Mouse (Mus musculus) mesoderm, embryonic 11.5 days (tissue): ENCODE data around the gene Actr5.
A peak's percentile ranks its signal among the peaks of the same experiment; 100 is the strongest.

Source experiments
- DNase-seq: peaks from one replicate; pipeline ENCODE4 v3.0.0-alpha.2; 2012; ENCODE audit warnings: low read depth, low spot score

The Actr5 gene

GRCm38 (mm10) chr2:158613541-158614417 is 10.9 kb upstream of the Actr5 start:
- DNase-seq, result peak; percentile 83

DNA sequence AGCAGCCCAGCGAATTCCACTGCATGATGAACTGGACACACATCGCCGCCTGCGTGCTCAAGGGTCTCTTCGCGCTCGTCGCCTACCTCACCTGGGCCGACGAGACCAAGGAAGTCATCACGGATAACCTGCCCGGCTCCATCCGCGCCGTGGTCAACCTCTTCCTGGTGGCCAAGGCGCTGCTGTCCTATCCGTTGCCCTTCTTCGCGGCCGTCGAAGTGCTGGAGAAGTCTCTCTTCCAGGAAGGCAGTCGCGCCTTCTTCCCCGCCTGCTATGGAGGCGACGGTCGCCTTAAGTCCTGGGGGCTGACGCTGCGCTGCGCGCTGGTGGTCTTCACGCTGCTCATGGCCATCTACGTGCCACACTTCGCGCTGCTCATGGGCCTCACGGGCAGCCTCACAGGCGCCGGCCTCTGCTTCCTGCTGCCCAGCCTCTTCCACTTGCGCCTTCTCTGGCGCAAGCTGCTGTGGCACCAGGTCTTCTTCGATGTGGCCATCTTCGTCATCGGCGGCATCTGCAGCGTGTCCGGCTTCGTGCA is 10.2 kb upstream of the Actr5 start:
- DNase-seq, result no peak

DNA sequence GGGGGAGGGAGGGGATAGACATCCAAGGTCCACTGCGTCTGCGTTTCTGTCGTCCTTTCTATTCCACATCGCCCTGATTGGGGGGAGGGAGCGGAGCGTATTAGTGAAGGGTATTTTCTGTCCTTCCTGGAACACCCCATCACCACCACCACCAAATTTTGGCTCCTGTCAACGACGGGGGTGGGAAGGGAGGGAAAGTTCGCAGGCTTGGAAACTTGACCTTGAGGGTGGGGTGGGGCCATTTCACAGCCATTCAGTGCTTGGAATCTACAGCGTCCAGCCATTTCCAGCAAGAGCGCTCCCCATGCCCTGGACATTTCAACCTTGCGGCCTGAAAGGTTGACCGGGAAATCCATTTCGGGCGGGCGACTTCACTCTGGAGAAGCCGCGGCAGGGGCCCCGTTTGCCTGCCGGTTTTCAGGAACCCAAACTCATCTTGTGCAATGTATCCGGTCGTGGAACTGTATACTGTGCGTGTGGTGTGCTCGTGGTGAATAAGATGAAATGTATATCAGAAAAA is 9.5 kb upstream of the Actr5 start:
- DNase-seq, result no peak

DNA sequence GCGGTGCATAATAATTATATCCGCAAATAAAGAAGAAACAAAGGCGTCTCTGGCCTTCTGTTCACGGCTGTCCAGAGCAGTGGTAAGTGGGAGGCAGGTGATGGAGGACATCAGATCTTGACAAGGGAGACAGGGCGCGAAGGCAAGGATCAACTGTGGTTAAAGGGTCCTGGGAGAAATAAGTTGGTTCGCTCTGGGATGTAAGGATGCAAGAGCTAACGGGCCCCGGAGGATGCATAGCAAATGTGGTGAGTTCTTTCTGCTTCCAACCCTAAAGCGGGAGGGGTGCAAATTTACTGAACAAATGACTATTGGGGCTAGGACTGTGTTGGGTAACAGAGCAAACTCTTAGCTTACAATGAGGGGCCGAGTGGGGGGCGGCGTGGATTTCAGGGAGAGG is 9.0 kb upstream of the Actr5 start:
- no peak for DNase-seq

- no peak for DNase-seq
These were observed 8.4 kb upstream of the Actr5 start for GRCm38 (mm10) chr2:158616296-158616695.

GRCm38 (mm10) chr2:158616790-158617189 is 7.9 kb upstream of the Actr5 start:
- no peak for DNase-seq

DNA sequence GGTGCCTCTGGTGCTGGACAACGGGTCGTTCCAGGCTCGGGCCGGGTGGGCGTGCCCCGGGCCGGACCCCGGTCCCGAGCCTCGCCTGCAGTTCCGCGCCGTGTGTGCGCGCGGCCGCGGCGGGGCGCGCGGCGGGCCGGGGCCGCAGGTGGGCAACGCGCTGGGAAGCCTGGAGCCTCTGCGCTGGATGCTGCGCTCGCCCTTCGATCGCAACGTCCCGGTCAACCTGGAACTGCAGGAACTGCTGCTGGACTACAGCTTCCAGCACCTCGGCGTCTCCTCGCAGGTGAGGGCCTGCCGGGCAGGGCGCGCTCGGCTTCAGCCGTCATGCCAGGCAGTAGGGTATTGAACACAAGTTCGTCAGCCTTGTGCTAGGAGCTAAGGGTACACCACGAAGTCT is 543 bp downstream of the Actr5 start:
- no peak for DNase-seq

GRCm38 (mm10) chr2:158625697-158626096 is 1.0 kb downstream of the Actr5 start:
- DNase-seq, result no peak

DNA sequence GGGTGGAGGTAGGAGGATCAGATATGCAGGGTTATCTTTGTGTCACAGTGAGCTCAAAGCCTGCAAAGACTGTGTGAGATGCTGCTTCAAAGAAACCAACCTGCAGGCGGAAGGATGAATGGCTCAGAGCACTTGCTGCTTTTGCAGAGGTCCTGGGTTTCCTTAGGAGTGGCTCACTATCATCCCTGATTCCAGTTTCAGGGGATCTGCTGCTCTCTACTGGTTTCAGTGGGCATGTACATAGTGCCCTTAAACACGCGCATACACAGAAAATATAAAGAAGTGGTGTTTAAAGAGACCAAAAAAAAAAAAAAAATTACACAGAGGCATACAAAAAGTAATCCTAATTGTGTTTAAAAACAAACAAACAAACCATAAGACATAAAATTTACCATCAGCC is 4.2 kb downstream of the Actr5 start:
- no peak for DNase-seq

DNA sequence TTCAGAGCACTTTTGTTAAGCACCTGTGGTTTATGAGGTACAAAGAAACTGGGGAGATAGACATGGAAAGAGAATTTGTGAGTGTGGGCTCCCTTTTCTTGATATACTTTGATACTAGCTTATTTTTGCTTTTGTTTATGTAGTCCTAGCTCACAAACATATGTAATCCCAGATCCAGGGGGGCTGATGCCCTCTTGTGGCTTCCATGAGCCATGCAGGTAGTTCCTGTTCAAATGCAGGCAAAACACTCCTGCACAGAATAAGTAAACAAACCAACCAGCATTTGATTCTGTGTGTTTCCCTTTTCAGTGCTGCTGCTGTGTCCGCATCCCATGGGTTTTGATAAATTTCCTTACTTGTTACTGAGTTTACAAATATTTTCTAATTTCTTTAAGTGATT is 4.7 kb downstream of the Actr5 start:
- no peak for DNase-seq

DNA sequence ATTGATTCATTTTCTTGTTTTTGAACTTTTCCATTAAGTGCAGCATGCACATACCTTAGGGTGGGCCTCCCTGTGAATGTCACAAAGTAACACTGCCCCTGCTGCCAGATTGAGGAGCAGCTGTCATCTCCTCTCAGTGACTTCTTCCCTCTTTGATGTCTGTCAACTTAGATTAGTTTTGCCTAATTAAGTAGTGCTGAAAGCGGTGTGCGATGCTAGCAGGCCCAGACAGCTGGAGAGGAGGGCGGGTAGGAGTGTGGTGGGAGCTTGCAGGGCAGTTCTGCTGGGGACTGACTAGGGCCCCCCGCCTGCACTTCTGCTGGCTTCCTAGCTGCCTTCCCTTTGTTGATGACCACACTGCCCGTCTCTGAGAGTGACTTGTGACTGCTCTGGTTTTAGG is 7.2 kb downstream of the Actr5 start:
- no peak for DNase-seq

DNA sequence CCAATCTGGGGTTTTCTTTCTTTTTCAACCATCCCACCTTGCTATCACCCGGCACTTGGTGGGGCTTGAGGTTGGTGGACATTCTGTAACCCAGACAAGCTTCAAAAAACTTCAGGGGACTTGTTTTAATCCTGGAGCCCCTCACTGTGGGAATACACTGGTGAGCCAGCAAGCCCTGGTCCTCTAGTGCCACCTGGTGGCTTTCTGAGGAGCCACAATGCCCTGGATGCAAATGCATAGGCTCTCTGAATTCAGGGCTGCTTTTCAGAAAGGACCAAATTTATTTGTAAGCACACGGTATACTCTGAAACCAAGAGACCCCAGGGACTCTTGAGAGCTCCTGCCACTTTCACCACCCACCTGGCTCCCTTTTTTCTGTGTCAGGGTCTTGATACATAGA is 17.2 kb downstream of the Actr5 start:
- peak; percentile 78 for DNase-seq

- DNase-seq, result no peak
These were observed 17.9 kb downstream of the Actr5 start for GRCm38 (mm10) chr2:158642587-158642986.

DNA sequence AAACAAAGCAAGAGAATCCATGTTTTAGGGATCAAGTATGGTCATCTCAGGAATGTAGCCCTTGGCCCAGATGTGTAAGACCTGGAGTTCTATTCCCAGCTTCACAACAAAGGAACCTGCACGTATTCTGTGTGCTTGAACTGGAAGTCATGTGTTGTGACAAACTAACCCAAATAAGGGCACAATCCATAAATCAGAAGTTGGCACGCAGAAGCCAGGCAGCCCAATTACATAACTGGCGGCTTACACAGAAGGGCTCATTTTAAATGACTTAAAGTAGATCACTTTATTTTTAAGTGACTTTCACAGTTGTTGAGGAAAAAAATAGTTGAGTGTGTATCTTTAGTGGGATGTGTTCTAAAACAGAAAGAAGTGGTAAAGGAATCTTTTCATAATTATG is 19.1 kb downstream of the Actr5 start:
- DNase-seq, result no peak

DNA sequence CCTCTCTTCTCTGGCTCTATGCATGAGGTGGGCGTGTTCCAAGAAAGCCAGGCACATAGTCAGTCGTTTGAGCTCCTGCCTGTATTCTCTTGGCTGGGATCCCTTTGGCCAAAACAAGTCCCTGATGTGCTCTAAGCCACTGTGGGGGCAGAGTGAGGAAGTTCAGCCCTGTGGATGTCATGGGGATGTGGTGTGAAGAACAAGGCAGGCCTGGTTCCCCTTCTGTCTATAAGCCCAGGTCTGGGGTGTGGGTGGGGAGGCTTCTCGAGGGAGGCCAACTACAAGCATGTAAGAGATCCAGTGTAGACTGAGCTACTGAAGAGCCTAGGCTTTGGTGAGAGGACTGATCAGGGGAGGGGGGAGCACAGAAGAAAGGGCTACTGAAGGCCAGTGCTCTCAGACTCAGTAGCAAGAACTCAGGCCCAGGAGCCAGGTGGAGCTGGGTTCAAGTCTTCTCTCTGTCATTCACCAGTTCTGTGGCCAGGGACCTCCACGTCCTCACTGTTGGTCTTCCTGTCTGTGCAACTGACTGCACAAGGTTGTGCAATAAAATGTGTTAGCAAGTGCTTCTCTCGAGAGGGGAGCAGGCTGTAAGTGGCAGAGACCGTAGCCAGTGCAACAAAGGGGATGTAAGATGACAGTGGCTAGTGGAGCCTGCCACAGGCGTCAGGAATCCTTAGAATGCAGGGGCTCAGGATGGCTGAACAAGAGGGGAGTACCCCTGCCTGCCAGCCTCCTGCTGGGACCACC is 26.6 kb downstream of the Actr5 start:
- no peak for DNase-seq

DNA sequence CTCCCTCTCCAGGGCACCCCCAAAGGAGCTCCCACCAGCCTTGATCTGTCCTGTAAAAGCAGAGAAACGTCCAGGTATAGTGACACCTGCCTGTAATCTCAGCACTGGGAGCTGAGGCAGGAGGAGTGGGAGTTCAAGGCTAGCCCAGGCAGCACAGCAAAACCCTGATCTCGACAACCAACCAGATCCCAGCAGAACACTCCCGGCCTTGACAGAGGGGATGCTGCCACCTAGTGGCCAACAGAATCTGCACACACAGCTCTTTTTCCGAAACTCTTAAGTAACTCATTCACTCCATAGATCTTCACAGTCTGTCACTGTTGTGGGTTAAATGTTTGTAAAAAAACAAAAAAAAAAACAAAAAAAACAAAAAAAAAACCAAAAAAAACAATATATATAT is 28.3 kb downstream of the Actr5 start:
- peak; percentile 81 for DNase-seq

DNA sequence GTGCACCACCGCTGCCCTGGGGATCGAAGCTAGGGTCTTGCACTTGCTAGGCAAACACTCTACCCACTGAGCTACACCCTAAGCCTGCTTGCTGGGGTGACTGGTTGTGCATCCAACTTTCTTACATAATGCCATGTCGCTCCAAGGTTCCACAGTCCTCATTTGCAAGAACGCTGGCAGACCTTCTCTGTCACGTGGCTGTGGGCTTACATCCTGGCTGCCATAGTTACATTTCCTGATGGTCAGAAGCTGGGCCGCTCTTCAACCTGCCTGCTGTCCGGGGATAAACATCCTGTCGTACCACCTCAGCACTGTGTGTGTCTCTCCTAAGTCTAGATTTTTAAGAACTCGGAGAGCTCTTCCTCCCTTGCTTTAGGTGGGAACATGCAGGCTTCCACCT is 30.0 kb downstream of the Actr5 start:
- no peak for DNase-seq

DNA sequence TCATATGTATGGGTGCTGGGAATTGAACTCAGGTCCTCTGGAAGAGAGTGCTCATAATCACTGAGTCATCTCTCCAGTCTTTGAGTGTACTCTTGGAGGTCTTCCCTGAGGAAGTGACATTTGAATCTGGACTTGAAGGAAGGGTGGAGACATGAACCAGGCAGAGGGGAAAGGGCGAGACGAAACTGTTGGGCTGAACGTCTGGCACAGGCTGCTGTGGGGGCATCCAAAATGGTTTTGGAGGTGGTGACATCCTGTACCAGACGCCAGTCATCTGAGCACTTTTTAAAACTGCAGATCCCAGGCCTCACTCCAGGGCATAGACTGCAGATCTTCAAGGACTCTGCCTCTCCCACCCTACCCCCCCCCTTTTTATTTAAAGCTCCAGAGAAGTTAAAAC is 31.1 kb downstream of the Actr5 start:
- no peak for DNase-seq

DNA sequence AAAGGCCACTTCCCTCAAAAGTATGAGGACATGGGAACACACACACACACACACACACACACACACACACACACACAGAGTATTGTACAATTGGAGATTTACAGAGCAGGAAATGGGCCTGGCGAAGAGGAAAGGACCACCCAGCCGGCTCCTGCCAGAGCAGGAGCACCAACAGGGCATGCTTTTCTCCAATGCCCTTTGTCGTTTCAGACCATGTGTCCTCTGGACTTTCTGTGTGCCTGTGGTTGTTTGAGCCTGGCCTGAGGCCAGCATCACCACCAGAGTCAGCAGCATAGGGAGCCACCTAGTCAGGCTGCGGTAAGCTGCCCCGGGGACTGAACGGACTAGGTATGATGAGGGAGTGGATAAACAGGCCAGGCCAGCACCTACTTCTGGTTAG is 34.1 kb downstream of the Actr5 start:
- no peak for DNase-seq

GRCm38 (mm10) chr2:158659346-158659745 is 34.7 kb downstream of the Actr5 start:
- DNase-seq, result no peak

DNA sequence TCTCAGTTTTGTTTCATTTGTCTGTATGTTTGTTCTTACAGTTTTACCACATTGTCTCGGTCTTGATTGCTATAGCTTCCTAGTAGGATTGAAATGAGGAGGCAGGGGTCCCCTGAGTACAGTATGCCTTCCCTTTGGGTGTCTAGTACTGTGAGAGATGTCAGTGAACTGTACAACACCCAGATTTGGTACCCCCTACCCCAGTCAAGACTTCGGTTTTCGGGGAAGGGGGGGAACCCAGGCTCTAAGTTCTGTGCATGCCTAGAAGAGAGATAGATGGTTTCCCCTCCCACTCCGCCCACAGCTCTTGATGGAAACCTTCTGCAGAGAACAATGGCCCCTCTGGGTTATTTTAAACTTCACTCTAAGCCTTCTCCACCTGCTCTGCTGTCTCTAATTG is 40.4 kb downstream of the Actr5 start, which contains the start of gene Ppp1r16b:
Gene Ppp1r16b, plus strand, starts transcription at position 301 of the 400 bp plus-strand sequence.
- no peak for DNase-seq

- DNase-seq, result no peak
These were observed 41.5 kb downstream of the Actr5 start for GRCm38 (mm10) chr2:158666071-158666800.
